Mouse (Mus musculus): ENCODE data around the gene Arhgap17. TPM values are rescaled to one million over a fixed set of nuclear protein-coding genes. Genes with fewer than 3 reads are reported as not detected.

Arhgap17 gene
- total and polyA plus RNA-seq, 3 experiments, result 6.7 to 56.1 (median 7.4) TPM

DNA sequence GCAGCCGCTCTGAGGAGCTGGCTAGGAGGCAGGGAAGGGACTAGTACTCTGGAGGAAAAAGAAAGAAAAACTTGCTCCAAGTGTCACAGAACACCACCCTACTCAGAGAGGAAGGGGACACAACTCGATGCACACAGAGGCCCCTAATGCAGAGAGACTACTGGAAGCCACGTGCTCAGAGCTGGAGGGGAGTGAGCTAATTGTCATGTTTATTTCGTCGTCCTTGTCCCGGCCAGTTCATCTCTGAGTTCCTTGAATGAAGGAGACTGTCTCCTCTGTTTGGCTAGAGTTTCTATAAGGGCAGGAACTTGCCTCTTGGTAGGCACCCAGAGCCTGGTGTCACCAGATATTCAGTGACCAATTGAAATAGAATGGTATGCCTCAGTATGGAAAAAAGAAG, 118.4 kb downstream of the Arhgap17 start:
- Histone ChIP-seq H3K79me2 (replicated peaks; ENCODE audit: control insufficient read depth, extremely low read depth, insufficient read depth, poor library complexity, severe bottlenecking) (no peaks in the 10 kb centered on the region), H3K27me3 (replicated peaks) (peaks cover 2% of the 10 kb centered on the region), H3K27ac (ENCODE audit: insufficient read depth, low read depth) (no peak overlapping the region), H3K36me3 (replicated peaks in 1 of 2; ENCODE audit: control insufficient read depth in 1 of 2, insufficient read depth in 1 of 2, low read length in 1 of 2) (no peaks in the 10 kb centered on the region), H3K9me3 (replicated peaks; ENCODE audit: low read length) (no peaks in the 10 kb centered on the region), H3K4me1 (ENCODE audit: control insufficient read depth in 1 of 2, insufficient read depth in 2 of 2) (peaks cover 4 to 25% of the 10 kb centered on the region in 2 experiments), H3K9ac (ENCODE audit: insufficient read depth, low read depth) (no peak overlapping the region), H3K4me2 (ENCODE audit: insufficient read depth, low read depth, poor library complexity, severe bottlenecking) (no peak overlapping the region), H3K4me3 (replicated peaks in 1 of 3; ENCODE audit: low read depth in 2 of 3, low read length in 2 of 3, poor library complexity in 1 of 3) (no peak overlapping the region)
- TF ChIP-seq HCFC1 (IDR thresholded peaks at IDR 0.05; ENCODE audit: low read depth, low read length) (no peak), KAT2A (IDR thresholded peaks at IDR 0.05; ENCODE audit: insufficient replicate concordance, low read length) (no peak), RCOR1 (conservative IDR thresholded peaks at IDR 0.05; ENCODE audit: low read depth, low read length) (no peak), RAD21 (IDR thresholded peaks at IDR 0.05; ENCODE audit: low read depth, low read length) (no peak), ETS1 (conservative IDR thresholded peaks at IDR 0.05; ENCODE audit: low read depth, low read length) (no peak), BHLHE40 (IDR thresholded peaks at IDR 0.05; ENCODE audit: low read depth, low read length) (no peak), CHD1 (IDR thresholded peaks at IDR 0.05; ENCODE audit: low read depth, low read length) (no peak), JUND (conservative IDR thresholded peaks at IDR 0.05; ENCODE audit: low read depth, low read length) (no peak), CHD2 (IDR thresholded peaks at IDR 0.05; ENCODE audit: low read length) (no peak), PAX5 (IDR thresholded peaks at IDR 0.05; ENCODE audit: low read length) (no peak), MAX (IDR thresholded peaks at IDR 0.05; ENCODE audit: low read length) (no peak), MYC (IDR thresholded peaks at IDR 0.05; ENCODE audit: low read depth, low read length) (no peak), MAZ (IDR thresholded peaks at IDR 0.05; ENCODE audit: low read depth, low read length) (no peak), MAFK (IDR thresholded peaks at IDR 0.05; ENCODE audit: insufficient replicate concordance, low read length) (no peak), NRF1 (IDR thresholded peaks at IDR 0.05; ENCODE audit: low read depth, low read length) (no peak), UBTF (IDR thresholded peaks at IDR 0.05; ENCODE audit: low read depth, low read length) (no peak), ZC3H11A (IDR thresholded peaks at IDR 0.05; ENCODE audit: low read depth, low read length) (no peak), SIN3A (IDR thresholded peaks at IDR 0.05; ENCODE audit: low read length) (no peak)
- no peak for DNase-seq (ENCODE audit: extremely low read depth)
- in situ Hi-C loops (cut with MboI; ENCODE audit: low pct_ligation_motif_present, low pct_unique_long_range_greater_than_20kb, low sequenced_read_pairs), result no loop called here
- dilution Hi-C loops (cut with MboI; ENCODE audit: extremely low pct_ligation_motif_present, extremely low pct_unique_long_range_greater_than_20kb, low sequenced_read_pairs), result no loop called here

DNA sequence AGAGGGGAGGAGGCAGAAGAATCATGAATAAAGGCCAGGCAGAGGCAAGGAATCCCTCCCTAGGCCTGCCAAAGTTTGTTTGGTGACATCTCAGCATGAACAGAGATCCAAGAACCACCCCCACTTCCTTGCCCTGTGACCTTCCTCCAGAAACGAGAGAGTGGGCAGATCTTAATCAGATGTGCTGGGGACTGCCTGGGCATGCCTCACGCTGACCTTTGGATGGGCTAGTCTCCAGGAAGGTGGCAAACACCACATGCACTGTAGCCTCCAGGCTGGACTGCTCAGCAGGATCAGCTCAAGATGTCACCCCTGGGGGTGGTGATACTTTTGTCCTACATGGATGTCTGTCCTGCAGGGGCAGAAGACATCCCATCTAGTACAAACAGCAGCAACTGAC, 121.5 kb downstream of the Arhgap17 start:
- in situ Hi-C loops (cut with MboI; ENCODE audit: low pct_ligation_motif_present, low pct_unique_long_range_greater_than_20kb, low sequenced_read_pairs) (no loop called here), dilution Hi-C loops (cut with MboI; ENCODE audit: extremely low pct_ligation_motif_present, extremely low pct_unique_long_range_greater_than_20kb, low sequenced_read_pairs) (no loop called here)

More for the DNA sequence above, 121.5 kb downstream of the Arhgap17 start:
- TF ChIP-seq POLR2A (IDR thresholded peaks at IDR 0.05; ENCODE audit: low read depth, low read length) (no peak), GABPA (IDR thresholded peaks at IDR 0.05; ENCODE audit: insufficient replicate concordance, low read depth, low read length) (no peak), POLR2AphosphoS2 (IDR thresholded peaks at IDR 0.05; ENCODE audit: low read depth, low read length) (no peak), ZC3H11A (IDR thresholded peaks at IDR 0.05; ENCODE audit: low read depth, low read length) (no peak), SIN3A (IDR thresholded peaks at IDR 0.05; ENCODE audit: low read length) (no peak), MEF2A (IDR thresholded peaks at IDR 0.05; ENCODE audit: borderline replicate concordance, low read depth, low read length) (no peak), USF2 (conservative IDR thresholded peaks at IDR 0.05; ENCODE audit: low read depth, low read length) (no peak), ETS1 (conservative IDR thresholded peaks at IDR 0.05; ENCODE audit: low read depth, low read length) (no peak), PAX5 (IDR thresholded peaks at IDR 0.05; ENCODE audit: low read length) (no peak), IRF4 (IDR thresholded peaks at IDR 0.05; ENCODE audit: low read depth, low read length) (no peak), RCOR1 (conservative IDR thresholded peaks at IDR 0.05; ENCODE audit: low read depth, low read length) (no peak), RAD21 (IDR thresholded peaks at IDR 0.05; ENCODE audit: low read depth, low read length) (no peak), CHD1 (IDR thresholded peaks at IDR 0.05; ENCODE audit: low read depth, low read length) (no peak), MYC (IDR thresholded peaks at IDR 0.05; ENCODE audit: low read depth, low read length) (no peak), EP300 (IDR thresholded peaks at IDR 0.05; ENCODE audit: low read length) (no peak), BHLHE40 (IDR thresholded peaks at IDR 0.05; ENCODE audit: low read depth, low read length) (no peak)
- H3K36me3 ChIP-seq (replicated peaks in 1 of 2; ENCODE audit: control insufficient read depth in 1 of 2, insufficient read depth in 1 of 2, low read length in 1 of 2), result no peaks in the 10 kb centered on the region
- no peak overlapping the region for H3K9ac ChIP-seq (ENCODE audit: insufficient read depth, low read depth)
- no peak overlapping the region for H3K4me3 ChIP-seq (replicated peaks in 1 of 3; ENCODE audit: low read depth in 2 of 3, low read length in 2 of 3, poor library complexity in 1 of 3)
- no peak overlapping the region for H3K4me2 ChIP-seq (ENCODE audit: insufficient read depth, low read depth, poor library complexity, severe bottlenecking)
- H3K27ac ChIP-seq (ENCODE audit: insufficient read depth, low read depth), result no peak overlapping the region
- H3K79me2 ChIP-seq (replicated peaks; ENCODE audit: control insufficient read depth, extremely low read depth, insufficient read depth, poor library complexity, severe bottlenecking), result no peaks in the 10 kb centered on the region
- H3K27me3 ChIP-seq (replicated peaks), result peaks cover 2% of the 10 kb centered on the region
- peaks cover under 1 to 4% of the 10 kb centered on the region in 2 experiments; a peak in 2 of 4 replicates for H3K4me1 ChIP-seq (ENCODE audit: control insufficient read depth in 1 of 2, insufficient read depth in 2 of 2)
- DNase-seq (ENCODE audit: extremely low read depth), result no peak
- H3K9me3 ChIP-seq (replicated peaks; ENCODE audit: low read length), result no peaks in the 10 kb centered on the region

All from CH12.LX (cell line).